Mouse (Mus musculus) spleen, postnatal 4 days (tissue): ENCODE data around the gene Fermt3.

Experiments used
- DNase-seq, 2 experiments: peaks; one replicate each; pipeline ENCODE4 v3.0.0; 2022; ENCODE audit warnings: low spot score in 2 of 2

The Fermt3 gene

DNA sequence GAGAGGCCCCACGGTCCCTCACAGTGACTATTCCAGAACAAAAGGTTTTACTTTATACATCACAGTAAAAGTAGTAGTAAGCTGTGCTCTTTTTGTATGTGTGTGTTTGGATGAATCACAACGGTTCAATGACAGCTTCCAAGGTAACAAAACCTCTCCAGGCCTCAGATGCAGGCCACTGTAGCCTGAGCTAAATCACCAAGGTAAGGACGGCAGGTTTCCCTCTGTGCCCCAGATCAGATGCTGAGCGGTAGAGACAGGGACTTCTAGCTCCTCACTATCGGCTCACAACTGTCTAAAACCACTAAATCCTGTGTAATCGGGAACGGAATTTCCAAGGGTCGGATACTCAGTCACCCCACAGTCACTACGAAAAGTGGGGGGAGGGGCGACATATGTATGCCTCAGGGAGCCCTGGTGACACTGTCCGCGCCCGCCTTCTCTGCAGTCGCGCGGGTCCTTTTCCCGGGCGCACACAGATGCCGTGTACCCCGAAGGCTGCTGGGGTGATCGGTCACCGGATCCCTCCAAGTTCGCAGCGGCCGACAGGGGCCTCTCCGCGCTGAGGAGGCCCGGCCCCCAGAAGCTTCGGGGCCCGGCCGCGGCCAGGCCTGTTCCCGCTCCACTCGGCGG, 19.9 kb upstream of the Fermt3 start:
- DNase-seq, result peak; percentile 62 to 82

DNA sequence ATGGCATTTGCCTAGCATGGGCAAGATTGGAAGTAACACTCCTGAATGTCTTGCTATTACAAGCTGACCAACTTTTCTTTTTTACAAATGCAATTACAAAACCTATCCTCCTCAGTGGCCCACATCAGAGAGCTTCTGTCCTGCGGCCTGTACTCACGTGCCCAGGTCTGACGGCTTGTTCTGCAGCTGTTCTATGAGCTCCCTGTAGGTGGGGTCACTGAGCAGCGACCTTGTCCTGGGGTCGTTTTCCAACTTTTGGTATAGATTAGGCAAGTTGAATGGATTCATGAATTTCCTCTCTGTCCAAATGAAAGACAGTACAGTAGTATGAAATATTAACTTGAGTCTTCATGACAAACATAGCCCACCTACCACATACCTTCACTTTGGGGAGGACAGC, 14.7 kb upstream of the Fermt3 start:
- no peak for DNase-seq

GRCm38 (mm10) chr19:7029531-7029930, 10.3 kb upstream of the Fermt3 start:
- no peak for DNase-seq

DNA sequence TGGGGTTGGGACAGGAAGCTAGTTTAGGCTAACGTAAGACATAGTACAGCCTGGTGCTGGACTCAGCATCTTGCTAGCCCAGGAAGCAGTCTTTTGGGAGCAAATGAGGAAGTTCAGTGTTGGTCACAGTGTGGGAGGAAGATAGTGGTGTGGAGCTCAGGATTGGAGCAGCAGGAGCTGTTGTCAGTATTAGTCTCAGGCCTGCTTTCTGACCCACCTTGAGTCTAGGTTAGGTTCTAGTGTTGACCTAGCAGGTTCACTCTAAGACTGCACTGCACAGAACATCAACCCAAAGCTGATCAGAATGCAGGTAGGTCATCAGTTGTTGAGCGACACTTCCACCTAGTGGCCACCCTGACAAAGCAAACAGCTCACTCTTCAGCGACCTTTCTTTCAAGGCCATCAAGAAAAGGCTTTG, 964 bp upstream of the Fermt3 start:
- peak; percentile 63 to 80 for DNase-seq

DNA sequence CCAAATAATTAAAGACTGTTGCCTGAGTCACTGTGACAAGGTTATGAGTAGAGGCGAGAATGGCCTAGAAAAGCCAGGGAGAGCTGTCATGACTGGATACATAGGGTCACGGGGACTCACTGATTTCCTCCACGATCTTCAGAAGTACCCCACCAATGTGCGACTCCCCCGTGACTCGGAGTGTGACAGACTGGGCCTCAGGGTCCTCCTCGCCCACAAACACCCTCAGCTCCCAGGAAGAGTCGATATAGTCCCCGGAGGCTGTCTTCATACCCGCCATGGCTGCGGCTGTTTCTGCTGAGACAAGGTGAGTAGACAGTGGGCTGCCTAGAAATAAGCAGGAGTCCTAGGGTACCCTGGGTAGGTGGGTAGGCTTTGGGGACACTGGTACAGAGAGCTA, 723 bp downstream of the Fermt3 start:
- DNase-seq, result peak in 1 of 2 experiments; percentile 76

DNA sequence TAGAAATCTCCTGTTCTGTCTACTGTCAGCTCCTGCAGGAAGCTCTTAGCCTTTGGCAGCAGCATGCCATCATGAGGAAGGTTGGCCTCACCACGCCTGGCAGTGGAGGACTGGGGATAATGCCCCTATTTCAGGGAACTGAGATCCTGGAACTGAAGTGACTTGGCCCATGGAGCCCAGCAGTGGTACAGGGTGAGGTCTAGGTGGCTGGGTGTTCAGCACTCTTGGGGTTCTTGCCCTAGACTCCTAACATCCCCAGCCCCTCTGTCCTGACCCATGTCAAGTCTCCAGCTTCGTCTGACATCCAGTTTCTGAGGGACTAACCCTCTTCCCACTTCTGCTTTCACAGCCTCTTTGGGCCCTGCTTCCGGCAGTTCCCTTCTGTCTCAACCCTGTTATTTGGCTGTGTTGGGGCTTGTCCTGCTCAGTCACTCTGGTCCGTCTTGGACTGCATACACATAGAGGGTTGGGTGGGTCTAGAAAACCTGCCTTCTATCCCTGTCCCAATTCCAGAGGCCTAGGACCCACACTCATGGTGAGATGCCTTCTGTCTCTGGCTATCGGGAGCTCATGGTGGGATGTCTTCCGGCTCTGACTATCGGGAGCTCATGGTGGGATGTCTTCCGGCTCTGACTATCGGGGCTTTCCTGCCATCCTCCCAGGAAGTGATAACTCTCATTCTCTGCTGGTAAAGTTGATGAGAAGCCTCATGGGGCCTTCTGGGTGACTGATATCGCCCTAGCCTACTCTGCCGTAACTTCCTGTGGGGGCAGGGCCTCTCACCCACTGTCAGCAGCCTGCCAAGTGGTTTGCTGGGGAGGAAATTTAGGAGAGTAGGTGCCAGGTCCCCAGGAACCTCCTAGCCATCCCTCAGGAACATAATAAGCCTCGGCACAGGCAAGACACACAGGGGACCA, 1.5 kb downstream of the Fermt3 start:
- peak; percentile 67 to 79 for DNase-seq

- DNase-seq, result no peak
Measured at GRCm38 (mm10) chr19:7014481-7015135, 4.7 kb downstream of the Fermt3 start.

DNA sequence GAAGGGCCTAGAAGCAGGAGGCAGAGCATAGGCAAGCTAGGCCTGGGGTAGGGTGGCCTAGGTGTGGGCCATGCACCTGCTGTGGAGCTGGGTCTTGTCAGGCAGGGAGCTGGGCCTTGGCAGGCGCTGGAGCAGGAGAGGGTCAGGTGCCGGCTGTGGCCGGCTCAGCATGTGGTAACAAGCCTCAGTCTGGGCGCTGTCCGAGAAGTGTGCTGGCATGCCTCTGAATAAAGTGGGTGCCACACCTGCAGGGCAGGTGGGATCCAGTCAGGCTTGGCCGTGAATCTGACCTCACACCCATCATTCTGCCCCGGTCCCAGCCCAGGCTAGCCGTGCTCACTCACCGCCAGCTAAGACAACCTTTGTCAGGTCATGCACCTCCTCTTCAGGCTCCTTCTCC, 5.3 kb downstream of the Fermt3 start:
- no peak for DNase-seq

GRCm38 (mm10) chr19:7012426-7012825, 6.8 kb downstream of the Fermt3 start:
- DNase-seq, result no peak

GRCm38 (mm10) chr19:7006892-7007593, 12.2 kb downstream of the Fermt3 start:
- DNase-seq, result no peak

GRCm38 (mm10) chr19:6999360-7000063, 19.8 kb downstream of the Fermt3 start:
- no peak for DNase-seq

DNA sequence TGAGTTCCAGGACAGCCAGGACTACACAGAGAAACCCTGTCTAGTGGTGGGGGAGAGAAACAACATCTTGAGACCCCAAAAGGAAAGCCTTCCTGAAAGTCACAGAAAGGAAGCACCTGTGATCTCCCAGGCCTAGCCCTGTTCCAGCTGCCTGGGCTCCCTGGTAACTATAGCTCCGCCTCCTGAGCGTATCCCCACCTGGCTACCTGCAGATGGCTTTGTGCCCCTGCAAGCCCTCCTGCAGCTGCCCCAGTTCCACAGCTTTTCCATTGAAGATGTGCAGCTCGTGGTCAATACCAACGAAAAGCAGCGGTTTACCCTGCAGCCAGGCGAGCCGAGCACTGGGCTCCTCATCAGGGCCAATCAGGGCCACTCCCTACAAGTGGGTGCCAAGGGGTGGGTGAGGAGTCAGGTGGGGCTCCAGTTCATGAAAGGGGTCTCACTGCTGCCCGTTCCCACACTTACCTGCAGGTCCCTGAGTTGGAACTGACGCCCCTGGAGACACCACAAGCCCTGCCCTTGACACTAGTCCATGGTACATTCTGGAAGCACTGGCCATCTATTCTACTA, 21.5 kb downstream of the Fermt3 start:
- DNase-seq, result peak in 1 of 2 experiments; percentile 63

DNA sequence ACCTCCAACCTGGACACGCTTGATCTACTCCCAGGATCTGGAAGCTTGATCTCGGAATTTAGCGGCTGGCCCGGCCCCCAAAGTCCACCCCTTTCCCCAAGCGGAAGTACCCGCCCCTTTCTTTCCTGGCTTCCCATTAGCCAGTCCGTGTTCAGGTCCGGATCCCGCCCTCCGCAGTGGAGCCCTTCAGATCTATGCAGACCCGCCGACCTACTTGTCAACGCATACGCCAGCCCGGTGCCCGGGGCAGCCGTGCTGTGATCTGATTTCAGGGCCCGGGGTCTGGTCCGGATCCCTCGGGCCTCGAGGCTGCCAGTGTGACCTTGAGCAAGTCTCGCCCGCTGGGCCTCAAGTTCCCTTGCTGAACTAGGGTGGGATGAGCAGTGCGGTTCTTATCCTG, 23.3 kb downstream of the Fermt3 start, which contains the start of the genes Nudt22 and Trpt1:
Gene Nudt22 (minus strand): TSS at position 112 of the 400 bp plus-strand sequence.
Gene Trpt1 (plus strand): TSS at position 126 of the 400 bp plus-strand sequence.
- DNase-seq, result peak; percentile 80 to 89

- DNase-seq, result peak in 1 of 2 experiments; percentile 68
Measured at GRCm38 (mm10) chr19:6995255-6995991, 23.8 kb downstream of the Fermt3 start.

DNA sequence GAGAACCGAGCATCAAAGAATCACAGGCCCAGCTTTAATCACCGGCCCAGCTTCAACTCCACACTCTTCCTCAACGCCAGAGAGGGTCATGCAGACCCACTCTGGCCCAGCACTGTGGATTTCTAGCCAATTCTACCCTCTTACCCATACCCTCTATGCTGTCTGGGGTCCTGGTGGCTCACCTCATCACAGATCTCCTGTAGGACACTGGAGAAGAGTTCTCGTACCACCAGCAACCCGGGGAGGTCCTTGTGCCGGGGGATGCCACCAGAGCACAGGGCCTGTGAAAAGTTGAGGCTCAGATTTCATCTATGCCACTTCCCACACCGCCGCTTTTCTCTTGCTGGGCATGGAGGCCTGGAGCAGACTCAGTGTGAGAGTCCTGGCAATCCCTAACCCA, 24.8 kb downstream of the Fermt3 start:
- DNase-seq, result no peak

GRCm38 (mm10) chr19:6994002-6994401, 25.3 kb downstream of the Fermt3 start:
- DNase-seq, result no peak

DNA sequence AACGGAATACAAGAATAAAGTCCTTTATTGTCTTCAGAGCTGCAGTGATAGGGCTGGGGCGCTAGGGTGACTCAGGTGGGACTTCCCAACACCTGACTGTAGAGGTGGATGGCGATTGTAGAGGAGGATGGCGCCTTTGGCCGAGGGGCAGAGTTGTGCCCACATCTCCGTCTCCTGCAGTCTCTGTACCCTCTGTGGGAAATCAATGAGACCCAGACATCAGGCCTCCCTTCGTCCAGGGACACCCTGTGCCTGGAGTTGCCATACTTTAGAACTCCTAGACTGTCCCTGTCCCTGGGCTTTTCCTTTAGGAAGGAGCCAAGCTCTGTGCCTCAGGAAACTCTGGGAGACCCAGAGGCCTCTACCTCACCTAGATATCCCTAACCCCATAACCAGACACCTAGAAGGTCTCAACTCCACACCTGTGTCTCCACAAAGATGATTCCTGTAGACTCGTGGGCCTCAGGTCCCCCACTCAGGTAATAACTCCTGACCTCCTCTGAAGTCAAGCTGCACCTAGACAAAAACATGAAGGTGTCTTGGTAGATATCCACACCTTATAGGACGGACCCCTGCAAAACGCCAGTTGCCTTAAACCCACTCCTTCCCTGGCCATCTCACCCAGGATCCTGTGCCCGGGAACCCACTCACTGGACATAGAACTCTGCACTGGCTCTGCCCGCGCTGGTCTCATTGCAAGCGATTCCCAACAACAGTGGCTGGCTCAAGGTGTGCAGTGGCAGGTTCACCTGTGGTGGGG, 26.1 kb downstream of the Fermt3 start:
- no peak for DNase-seq

- DNase-seq, result peak; percentile 96 to 97
Measured at GRCm38 (mm10) chr19:6992011-6992858, 27.0 kb downstream of the Fermt3 start, which contains the start of gene Dnajc4. Gene Dnajc4 (minus strand): TSS chr19:6992572.
